Mouse (Mus musculus) c-Kit-positive CD71-negative TER-119-negative erythroid progenitor cells, embryonic 14.5 days (primary cell): Measurements from ENCODE around the gene Tns3.
A peak's percentile ranks its signal among the peaks of the same experiment; 100 is the strongest.

Experiments used
- DNase-seq: peaks from one replicate; pipeline ENCODE4 v3.0.0-alpha.2; 2013; ENCODE audit warnings: low read depth

The Tns3 gene

GRCm38 (mm10) chr11:8434366-8434765 is 230.0 kb downstream of the Tns3 start:
- no peak for DNase-seq

- DNase-seq = no peak
Observed at GRCm38 (mm10) chr11:8433443-8433842, 230.9 kb downstream of the Tns3 start.

GRCm38 (mm10) chr11:8432941-8433340 is 231.4 kb downstream of the Tns3 start:
- DNase-seq = no peak

GRCm38 (mm10) chr11:8427660-8428059 is 236.7 kb downstream of the Tns3 start:
- no peak for DNase-seq

GRCm38 (mm10) chr11:8425226-8425570 is 239.1 kb downstream of the Tns3 start:
- no peak for DNase-seq

GRCm38 (mm10) chr11:8424342-8425225 is 239.8 kb downstream of the Tns3 start:
- DNase-seq = peak; percentile 31

- peak; percentile 41 for DNase-seq
Observed at GRCm38 (mm10) chr11:8405225-8405899, 259.0 kb downstream of the Tns3 start.

GRCm38 (mm10) chr11:8401328-8401727 is 263.0 kb downstream of the Tns3 start:
- DNase-seq = no peak

- no peak for DNase-seq
Observed at GRCm38 (mm10) chr11:8396329-8396728, 268.0 kb downstream of the Tns3 start.

- no peak for DNase-seq
Observed at GRCm38 (mm10) chr11:8391564-8391963, 272.8 kb downstream of the Tns3 start.

- no peak for DNase-seq
Observed at GRCm38 (mm10) chr11:8385891-8386405, 278.4 kb downstream of the Tns3 start.
